Mouse (Mus musculus): ENCODE data around the gene Urgcp.
"Not testable (repeated sequence)": the region's sequence is repeated elsewhere in the genome, so short reads cannot be mapped to it uniquely, and the experiment has no call there.

Gene Urgcp

DNA sequence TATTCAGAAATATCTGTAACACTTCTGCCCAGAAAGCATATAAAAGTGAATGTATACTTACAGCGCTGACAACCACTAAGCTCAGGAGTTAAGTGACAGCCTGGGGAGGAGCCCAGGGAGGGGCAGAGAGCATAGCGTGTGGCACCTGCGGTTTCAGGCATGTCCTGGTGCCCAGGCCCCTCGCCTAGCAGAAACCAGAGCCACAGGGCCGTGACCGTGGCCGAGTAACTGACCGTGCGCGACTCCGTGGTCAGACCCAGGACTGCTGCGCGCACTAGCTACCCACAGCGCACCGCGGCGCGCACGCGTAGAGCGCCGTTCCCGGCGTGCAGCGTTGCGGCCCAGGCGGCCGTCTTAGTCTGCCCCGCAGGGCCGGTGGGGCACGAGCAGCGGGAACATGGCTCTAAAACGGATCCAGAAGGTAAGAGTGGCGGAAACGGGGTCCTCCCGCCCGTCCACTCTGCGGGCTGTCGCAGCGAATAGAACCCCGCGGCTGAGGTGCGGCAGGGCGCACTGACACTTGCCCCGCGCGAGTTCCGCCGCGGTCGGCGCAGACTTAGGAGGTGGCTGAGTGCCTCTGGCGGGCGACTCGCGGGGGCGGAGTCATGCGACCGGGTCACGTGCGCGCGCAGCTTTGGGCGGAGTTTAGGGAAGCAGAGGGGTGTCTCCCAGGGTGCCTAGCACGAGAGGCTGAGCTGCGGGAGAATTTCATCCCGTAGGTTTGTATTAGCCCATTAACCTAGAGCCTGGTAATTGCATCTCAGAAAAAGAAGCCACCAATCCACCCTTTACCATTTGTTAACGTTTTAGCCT is at the start of gene Urgcp:
TSS of gene Urgcp (minus strand) at position 557 of the 813 bp plus-strand sequence.
- peak; percentile 81 for DNase-seq (ENCODE audit: extremely low read depth, low read depth)

GRCm38 (mm10) chr11:5809487-5809886 is 47.3 kb upstream of the Urgcp start:
- not testable (repeated sequence) for DNase-seq (ENCODE audit: extremely low read depth, low read depth)

DNA sequence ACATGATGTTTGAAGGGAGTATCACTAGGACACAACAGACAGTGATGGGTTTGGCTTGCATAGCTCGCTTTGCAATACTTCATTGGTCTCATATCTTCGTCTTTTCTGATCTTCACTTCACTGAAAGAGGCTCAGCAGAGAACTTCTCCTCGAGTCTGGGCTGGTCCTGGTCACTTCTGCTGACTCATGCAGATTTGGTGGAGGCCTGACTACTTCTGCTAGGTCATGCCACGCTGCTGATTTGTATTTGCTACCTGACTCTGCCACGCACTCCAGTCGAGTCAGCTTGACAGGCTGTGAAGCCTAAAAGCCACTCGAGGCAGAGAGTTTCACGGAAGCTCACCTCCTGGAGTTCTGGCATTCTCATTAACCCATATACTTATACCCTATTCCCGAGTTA is 45.8 kb upstream of the Urgcp start:
- DNase-seq (ENCODE audit: extremely low read depth, low read depth) = no peak

GRCm38 (mm10) chr11:5805711-5806110 is 43.5 kb upstream of the Urgcp start:
- DNase-seq (ENCODE audit: extremely low read depth, low read depth) = peak; percentile 63

DNA sequence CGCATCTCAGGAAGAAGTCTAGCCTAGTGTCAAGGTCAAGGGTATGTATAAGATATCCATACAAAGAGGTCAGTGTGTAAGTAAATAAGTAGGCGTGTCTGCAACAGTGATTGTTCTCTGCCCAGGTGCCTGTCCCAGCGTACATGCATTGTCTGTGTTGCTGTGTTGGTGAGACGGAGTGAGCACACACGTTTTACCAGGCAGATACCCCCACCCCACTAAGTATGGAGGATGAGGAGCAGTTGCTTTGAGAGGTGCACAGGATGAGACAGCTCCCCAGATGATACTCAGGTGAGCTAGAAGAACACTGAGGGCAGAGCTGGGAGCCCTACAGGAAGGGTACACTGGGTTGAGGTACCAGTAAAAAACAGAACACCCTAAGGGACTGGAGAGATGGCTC is 42.0 kb upstream of the Urgcp start:
- no peak for DNase-seq (ENCODE audit: extremely low read depth, low read depth)

GRCm38 (mm10) chr11:5803551-5803981 is 41.4 kb upstream of the Urgcp start, which contains the start of gene Pgam2:
Gene Pgam2 (minus strand): TSS chr11:5803733.
- DNase-seq (ENCODE audit: extremely low read depth, low read depth) = no peak

- DNase-seq (ENCODE audit: extremely low read depth, low read depth) = no peak
Measured at GRCm38 (mm10) chr11:5802457-5803217, 40.5 kb upstream of the Urgcp start.

GRCm38 (mm10) chr11:5802005-5802404 is 39.8 kb upstream of the Urgcp start:
- DNase-seq (ENCODE audit: extremely low read depth, low read depth) = no peak

- DNase-seq (ENCODE audit: extremely low read depth, low read depth) = no peak
Measured at GRCm38 (mm10) chr11:5801511-5801910, 39.3 kb upstream of the Urgcp start.

- DNase-seq (ENCODE audit: extremely low read depth, low read depth) = no peak
Measured at GRCm38 (mm10) chr11:5799621-5800490, 37.7 kb upstream of the Urgcp start.

DNA sequence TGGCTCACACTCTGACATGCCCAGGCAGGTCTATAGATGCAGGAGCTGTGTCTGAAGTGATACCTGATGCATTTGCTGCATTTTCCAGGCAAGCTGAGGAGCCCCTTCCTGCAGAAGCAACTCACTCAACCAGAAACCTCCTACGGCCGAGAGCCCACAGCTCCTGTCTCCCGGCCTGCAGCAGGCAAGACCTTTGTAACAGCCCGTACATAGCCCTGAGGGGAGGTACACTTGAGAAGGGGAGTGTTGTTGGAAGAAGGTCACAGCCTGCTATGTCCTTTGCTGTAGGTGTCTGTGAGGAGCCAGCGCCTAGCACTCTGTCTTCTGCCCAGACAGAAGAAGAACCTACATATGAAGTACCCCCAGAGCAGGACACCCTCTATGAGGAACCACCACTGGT is 35.8 kb upstream of the Urgcp start:
- no peak for DNase-seq (ENCODE audit: extremely low read depth, low read depth)

- no peak for DNase-seq (ENCODE audit: extremely low read depth, low read depth)
Measured at GRCm38 (mm10) chr11:5797371-5797770, 35.2 kb upstream of the Urgcp start.

DNA sequence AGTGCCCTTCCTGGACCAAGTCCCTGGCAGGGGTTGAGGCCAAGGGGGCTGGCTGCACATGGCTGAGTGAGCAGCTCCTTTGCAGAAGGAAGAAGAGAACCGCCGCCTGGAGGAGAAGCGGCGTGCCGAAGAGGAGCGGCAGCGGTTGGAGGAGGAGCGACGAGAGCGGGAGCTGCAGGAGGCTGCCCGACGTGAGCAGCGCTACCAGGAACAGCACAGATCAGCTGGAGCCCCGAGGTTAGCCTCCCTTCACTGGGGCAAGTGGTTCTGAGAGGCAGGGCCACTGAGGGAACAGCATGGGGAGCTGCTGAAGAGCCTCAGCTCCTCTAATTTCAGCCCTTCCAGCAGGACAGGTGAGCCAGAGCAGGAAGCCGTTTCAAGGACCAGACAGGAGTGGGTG is 34.8 kb upstream of the Urgcp start:
- DNase-seq (ENCODE audit: extremely low read depth, low read depth) = no peak

DNA sequence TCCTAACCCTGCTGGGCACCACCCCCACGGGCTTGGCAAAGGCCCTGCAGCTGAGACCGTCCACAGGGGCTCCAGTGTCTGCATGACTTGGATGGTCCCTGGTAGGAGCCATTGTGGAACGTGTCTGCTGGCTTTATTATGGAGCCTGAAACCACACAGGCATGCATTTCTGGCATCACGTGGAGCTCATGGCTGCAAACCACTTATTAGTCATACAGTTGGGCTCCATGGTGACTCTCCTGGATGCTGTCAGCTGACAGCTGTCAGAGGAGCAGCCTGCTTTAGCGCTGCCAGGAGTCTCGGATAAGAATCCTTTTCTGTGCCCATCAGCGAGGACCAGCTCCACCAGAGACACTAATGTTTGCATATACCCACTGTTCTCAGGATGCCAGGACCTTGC is 33.5 kb upstream of the Urgcp start:
- DNase-seq (ENCODE audit: extremely low read depth, low read depth) = no peak

DNA sequence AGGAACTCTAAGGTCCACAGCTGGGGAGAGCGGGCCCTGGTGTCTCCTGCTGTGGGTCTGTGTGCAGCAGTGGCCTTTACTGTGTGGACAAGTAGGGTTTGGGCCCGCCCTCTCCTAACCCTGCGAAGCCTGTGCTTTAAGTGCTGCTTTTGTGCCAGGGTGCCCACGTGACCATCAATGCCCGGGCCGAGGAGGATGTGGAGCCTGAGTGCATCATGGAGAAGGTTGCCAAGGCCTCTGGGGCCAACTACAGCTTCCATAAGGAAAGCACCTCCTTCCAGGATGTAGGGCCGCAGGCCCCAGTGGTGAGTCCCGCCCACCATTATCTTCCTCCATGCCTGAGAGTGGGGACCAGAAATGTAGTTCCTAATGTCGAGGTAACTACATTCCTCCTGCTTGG is 33.1 kb upstream of the Urgcp start:
- no peak for DNase-seq (ENCODE audit: extremely low read depth, low read depth)

DNA sequence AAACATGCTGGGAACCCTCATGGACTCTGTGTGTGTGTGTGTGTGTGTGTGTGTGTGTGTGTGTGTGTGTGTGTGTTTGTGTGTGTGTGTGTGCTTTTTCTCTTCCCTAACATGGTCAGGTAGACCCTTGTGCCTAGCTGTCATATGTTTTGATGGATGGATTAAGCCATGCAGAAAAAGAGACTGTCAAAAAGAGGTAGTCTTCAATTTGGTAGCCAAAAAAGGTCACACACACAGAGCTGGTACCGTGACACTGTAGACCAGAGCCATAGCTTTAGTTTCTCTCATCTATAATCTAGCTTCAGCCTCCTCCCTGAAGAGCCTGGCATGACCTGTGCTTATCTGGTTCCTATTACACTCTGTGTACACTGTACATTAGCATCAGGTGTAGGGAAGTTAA is 28.3 kb upstream of the Urgcp start:
- DNase-seq (ENCODE audit: extremely low read depth, low read depth) = no peak

DNA sequence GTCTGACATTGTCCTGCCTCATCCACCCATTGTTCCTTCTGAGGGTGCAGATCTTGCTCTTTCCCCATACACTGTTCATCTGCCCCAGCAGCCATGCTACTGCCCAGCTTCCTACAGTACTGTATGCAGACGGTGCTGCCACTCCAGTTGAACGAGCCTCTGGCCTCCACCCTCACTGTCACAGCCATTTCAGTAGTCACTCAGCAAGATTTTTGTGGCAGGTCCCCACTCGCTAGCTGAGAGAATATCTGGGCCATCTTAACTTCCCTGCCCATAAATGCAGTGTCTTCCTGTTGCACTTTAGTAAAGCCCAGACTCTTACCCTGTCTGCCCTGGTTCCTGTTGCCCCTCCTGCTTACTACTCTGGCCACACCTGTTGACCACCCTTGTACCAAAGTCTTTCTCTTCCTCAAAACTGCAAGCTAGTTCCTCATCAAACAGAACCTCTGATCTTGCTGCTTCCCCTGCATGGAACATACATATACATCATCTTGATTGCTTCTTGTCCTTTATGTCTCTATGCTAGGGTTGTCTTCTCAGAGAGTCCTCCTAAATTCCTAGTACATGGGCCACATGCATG is 27.7 kb upstream of the Urgcp start:
- peak; percentile 16 for DNase-seq (ENCODE audit: extremely low read depth, low read depth)

DNA sequence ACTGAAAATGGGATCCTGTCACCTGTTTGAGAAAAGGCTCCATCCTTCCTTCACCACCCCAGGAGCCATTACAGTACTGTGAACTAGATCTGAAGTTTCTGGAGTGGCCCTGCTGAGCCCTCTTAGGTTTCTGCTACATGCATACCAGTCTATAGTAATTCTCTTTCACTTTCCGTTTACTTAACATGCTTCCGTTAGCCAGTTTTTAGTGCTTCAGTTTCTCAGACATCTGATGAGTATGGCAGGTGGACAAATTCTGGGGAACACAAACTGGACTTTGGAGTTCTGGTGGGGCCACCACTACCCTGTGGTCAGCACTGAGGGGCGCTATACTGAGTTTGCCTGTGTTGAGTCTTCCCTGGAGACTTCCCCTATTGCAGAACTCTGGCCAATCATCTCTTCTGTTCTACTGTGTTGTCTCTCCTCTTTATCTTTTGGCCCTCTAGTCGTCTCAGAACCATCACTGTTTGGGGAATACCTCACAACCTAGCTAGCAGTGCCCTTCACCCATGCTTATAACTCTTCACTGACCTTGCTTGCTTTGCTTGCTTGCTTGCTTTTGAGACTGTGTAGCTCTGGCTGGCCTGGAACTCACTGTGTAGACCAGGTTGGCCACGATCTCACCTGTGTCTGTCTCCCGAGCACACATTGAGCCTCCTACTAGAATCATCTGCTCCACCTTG is 27.0 kb upstream of the Urgcp start:
- DNase-seq (ENCODE audit: extremely low read depth, low read depth) = peak; percentile 82

DNA sequence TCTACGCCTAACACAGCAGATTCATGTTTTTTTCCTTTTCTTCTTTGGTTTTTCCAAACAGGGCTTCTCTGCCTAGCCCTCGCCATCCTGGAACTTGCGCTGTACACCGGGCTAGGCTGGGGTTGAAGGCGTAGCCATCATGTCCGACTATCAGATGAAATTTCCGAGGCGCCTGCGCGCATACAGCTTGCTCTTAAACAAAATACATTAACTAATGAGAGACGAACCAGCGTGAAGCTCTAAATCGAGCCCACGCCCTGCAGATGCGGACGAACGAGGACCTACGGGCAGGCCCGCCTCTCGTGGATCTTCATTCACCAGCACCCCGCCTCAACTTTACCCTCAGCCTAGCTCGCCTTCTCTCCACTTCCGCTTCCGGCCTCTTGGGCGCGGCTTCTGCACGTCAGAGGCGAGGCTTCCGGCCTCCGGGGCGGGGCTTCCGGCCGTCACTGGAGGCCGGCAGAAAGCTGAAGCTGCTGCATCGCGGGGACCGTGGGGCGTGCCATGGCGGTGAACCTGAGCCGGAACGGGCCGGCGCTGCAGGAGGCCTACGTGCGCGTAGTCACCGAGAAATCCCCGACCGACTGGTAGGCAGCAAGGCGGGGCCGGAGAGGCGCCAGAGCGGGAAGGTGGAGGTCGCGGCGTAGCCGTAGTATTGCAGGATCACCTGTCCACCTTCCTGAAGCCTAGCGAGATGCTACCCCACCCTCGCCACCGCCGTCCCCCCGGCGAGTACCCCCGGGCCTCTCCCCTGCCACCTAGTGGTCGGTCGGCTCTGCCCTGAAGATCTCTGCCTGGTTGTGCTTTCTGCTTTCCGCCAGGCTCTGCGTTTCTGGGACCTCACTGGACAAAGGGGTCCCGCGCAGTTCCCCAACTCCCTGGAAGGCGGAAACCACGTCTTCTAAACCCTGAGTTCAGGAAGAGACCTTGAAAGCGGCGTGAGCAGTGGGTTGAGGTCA is 26.2 kb upstream of the Urgcp start, which contains the start of gene Dbnl:
TSS of gene Dbnl (plus strand) at position 433 of the 959 bp plus-strand sequence.
- peak; percentile 81 for DNase-seq (ENCODE audit: extremely low read depth, low read depth)
